Mouse (Mus musculus) limb, embryonic 12.5 days (tissue): ENCODE measurements around the gene Adam8. TPM values are rescaled to one million over a fixed set of nuclear protein-coding genes. Genes with fewer than 3 reads are reported as not detected.

Source experiments
- ATAC-seq: fragments of 200-750 bp; cut with Nextera tagmentation; 2 replicates; pipeline ENCODE4 v1.8.0; 2017; ENCODE audit warnings: low read depth, moderate TSS enrichment; ENCODE audit not compliant: insufficient number of reproducible peaks, insufficient read depth, low FRiP score, low TSS enrichment
- H3K27ac ChIP-seq: fragments of 300-500 bp; sonication (generic); 2 replicates; pipeline ENCODE4 v1.5.1; 2016; ENCODE audit warnings: mild to moderate bottlenecking, moderate library complexity
- H3K27me3 ChIP-seq: fragments of 300-500 bp; sonication (generic); 2 replicates; pipeline ENCODE4 v1.6.1; 2016; ENCODE audit warnings: mild to moderate bottlenecking, moderate library complexity
- H3K36me3 ChIP-seq: fragments of 300-500 bp; sonication (generic); 2 replicates; pipeline ENCODE4 v1.6.1; 2016; ENCODE audit warnings: mild to moderate bottlenecking, moderate library complexity
- H3K4me1 ChIP-seq: fragments of 300-500 bp; sonication (generic); replicated peaks from 2 replicates; pipeline ENCODE4 v1.6.1; 2016
- H3K4me2 ChIP-seq: fragments of 300-500 bp; sonication (generic); 2 replicates; pipeline ENCODE4 v1.6.1; 2016; ENCODE audit warnings: mild to moderate bottlenecking, moderate library complexity
- H3K4me3 ChIP-seq: fragments of 300-500 bp; sonication (generic); replicated peaks from 2 replicates; pipeline ENCODE4 v1.5.1; 2016; ENCODE audit warnings: mild to moderate bottlenecking
- H3K9ac ChIP-seq: fragments of 300-500 bp; sonication (generic); replicated peaks from 2 replicates; pipeline ENCODE4 v1.6.1; 2016; ENCODE audit warnings: mild to moderate bottlenecking, moderate library complexity
- H3K9me3 ChIP-seq: fragments of 300-500 bp; sonication (generic); 2 replicates; pipeline ENCODE4 v1.6.1; 2016; ENCODE audit warnings: mild to moderate bottlenecking, moderate library complexity
- WGBS: fragments of 180-500 bp; shearing (Covaris S2); methylation state at CpG from one replicate; pipeline ENCODE4 v1.1.7; 2016; 5-methylcytosine and 5-hydroxymethylcytosine counted together
- polyA plus RNA-seq: library from polyadenylated mRNA; unstranded; fragments of >200 nt; fragmentation: Nextera tagmentation; extraction: Ambion mirVana; gene quantifications from 2 replicates; pipeline ENCODE4 v1.2.1, GENCODE M21; 2016

The Adam8 gene
- polyA plus RNA-seq, 1 experiment from 2014 or later = 2.7 TPM

DNA sequence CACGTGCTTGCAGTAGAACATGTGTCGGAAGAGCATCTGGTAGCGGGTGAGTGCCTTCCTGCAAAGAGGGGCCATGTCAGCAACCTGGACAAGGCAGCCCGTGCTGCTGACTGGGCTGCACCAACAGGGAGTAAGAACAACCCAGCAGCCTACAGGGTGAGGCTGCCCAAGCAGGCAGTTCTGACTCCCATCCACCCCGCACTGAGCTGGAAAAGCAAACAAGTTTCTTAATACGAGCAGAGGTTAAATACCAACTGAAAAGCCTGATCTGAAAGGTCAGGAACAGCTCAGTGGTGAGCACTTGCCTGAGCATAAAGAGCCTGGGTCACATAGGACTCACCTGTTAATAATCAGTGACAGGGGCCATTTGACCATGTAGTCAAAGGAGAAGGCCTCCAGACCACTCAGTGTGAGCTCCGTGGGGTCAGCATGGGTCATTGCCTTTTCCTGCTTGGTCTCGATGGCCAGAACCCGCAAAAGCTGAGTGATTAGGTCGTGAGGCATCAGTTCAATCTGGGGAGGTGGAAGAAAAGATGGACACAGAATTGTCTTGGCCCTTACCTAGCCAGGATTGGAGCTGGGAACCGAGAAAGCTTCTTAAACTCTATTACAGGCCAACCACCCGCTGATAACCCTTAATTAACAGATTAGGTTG, 8.9 kb upstream of the Adam8 start:
- Histone ChIP-seq H3K4me1 (no peaks in the 10 kb centered on the region), H3K4me2 (no peak overlapping the region), H3K4me3 (no peak overlapping the region), H3K9ac (no peak overlapping the region), H3K27ac (no peak overlapping the region), H3K27me3 (no peaks in the 10 kb centered on the region), H3K9me3 (no peaks in the 10 kb centered on the region), H3K36me3 (peaks cover 98% of the 10 kb centered on the region)
- 64% methylated on average over 12 of the region's 12 CpGs for WGBS
- no peak for ATAC-seq

DNA sequence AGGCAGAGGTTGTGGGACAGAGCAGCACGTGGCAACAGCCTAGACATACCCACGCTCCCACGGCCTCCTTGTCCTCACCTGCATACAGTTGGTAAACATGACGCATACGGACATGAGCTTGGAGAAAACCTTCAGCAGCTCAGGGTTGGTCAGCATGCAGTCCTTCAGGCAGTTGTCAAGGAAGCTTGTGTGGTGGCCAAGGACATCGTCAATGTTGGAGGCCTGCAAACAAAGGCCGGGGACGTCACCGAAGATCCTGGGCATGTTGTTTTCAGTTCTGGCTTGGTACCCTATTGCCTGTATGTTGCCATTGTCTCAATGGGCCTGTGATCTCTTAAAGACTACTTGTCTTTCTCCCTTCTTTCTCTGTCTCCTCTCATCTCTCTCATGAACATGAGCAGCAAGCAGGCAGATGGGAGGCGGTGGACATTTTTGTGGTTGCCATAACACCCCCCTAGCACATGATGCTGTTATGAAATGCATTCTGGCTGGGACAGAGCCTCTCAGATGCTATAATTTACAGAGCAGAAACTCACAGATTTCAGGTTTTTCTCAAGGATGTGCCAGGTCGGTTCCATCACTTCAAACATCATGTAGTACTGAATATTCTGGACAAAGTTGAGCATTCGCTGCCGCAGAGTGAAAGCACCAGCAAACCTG, 6.5 kb upstream of the Adam8 start:
- Histone ChIP-seq H3K27me3 (no peaks in the 10 kb centered on the region), H3K9ac (no peak overlapping the region), H3K4me3 (no peak overlapping the region), H3K4me2 (no peak overlapping the region), H3K36me3 (peaks cover 94% of the 10 kb centered on the region), H3K9me3 (no peaks in the 10 kb centered on the region), H3K4me1 (no peaks in the 10 kb centered on the region), H3K27ac (no peak overlapping the region)
- no peak for ATAC-seq
- WGBS = 94% methylated on average over 13 of the region's 13 CpGs

DNA sequence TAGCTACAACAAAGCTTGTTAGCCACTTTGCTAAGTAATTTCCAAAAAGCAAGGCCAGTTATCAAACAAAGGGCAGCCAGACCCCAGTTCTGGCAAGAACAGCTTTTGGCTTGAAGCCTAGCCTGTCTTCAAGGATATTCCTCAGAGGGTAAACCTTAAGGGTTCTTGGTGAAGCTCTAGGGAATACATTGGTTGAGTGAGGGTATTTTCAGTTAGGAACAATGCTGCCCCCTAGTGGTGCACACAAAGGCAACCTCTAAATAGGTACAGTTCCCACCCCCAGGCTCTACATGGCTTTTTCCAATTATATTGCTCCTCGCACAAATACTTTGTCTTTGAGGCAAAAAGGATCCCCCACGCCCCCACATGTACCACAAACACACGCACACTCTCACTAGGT, 2.3 kb upstream of the Adam8 start:
- WGBS = 33% methylated on average over 3 of the region's 3 CpGs
- no peak overlapping the region for H3K4me3 ChIP-seq
- no peak overlapping the region for H3K9ac ChIP-seq
- H3K27me3 ChIP-seq = no peaks in the 10 kb centered on the region
- H3K4me1 ChIP-seq = no peaks in the 10 kb centered on the region
- H3K4me2 ChIP-seq = no peak overlapping the region
- H3K27ac ChIP-seq = no peak overlapping the region
- H3K36me3 ChIP-seq = peaks cover 59% of the 10 kb centered on the region
- no peak for ATAC-seq
- no peaks in the 10 kb centered on the region for H3K9me3 ChIP-seq

DNA sequence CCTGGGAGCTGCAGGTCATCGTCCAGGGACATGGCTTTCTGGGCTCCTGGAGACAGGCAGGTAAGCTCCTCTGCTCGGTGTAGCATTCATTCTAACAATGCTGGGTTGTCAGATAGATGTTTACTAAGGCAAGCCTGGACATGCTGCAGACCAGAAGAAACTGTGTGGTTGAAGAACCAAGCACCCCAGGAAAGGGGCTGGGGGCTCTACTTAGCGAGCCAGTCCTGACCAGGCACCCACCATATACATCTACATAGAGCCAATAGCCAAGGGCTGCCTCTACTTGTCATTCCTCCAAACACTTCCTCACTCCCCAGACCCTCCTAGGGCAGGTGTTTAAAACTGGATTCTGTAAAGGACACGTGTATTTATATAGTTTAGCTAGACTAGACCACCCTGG, 1.8 kb upstream of the Adam8 start:
- no peak for ATAC-seq
- 75% methylated on average over 4 of the region's 4 CpGs for WGBS
- no peaks in the 10 kb centered on the region for H3K9me3 ChIP-seq
- no peaks in the 10 kb centered on the region for H3K4me1 ChIP-seq
- no peak overlapping the region for H3K4me2 ChIP-seq
- H3K36me3 ChIP-seq = peaks cover 55% of the 10 kb centered on the region
- H3K9ac ChIP-seq = no peak overlapping the region
- H3K4me3 ChIP-seq = no peak overlapping the region
- H3K27me3 ChIP-seq = no peaks in the 10 kb centered on the region
- H3K27ac ChIP-seq = no peak overlapping the region

- Histone ChIP-seq H3K4me2 (no peak overlapping the region), H3K4me3 (no peak overlapping the region), H3K27ac (no peak overlapping the region), H3K27me3 (no peaks in the 10 kb centered on the region), H3K4me1 (no peaks in the 10 kb centered on the region), H3K9ac (no peak overlapping the region), H3K36me3 (peaks cover 48% of the 10 kb centered on the region), H3K9me3 (no peaks in the 10 kb centered on the region)
- no peak for ATAC-seq
- WGBS = 86% methylated on average over 6 of the region's 6 CpGs
Observed at GRCm38 (mm10) chr7:139993532-139993931, 1.2 kb upstream of the Adam8 start.

DNA sequence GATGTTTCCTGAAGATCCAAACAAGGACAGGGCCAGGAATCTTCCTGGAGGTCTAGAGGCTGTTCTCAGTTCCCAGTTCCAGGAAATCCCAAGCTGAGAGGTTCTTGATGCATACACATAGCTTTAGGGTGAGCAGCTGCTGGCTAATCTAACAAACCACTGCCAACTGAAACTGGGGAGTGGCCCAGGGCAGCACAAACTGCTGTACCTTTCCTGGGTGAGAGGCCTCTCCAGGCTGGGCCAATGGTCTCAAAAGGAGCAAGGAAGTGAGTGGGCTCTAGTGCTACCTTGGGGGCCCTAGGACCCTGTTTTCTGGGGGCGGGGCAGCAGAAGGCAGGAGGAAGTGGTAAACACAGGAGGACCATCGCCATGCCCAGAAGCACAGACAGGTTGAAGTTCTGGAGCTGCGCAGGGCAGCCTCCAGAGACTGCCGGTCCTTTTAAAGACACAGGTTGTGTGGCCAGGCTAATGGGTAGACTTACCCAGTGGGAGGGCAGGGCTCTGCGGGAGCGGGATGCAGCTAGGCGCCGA, 1.4 kb downstream of the Adam8 start:
- no peak overlapping the region for H3K27ac ChIP-seq
- H3K9me3 ChIP-seq = no peaks in the 10 kb centered on the region
- no peak for ATAC-seq

DNA sequence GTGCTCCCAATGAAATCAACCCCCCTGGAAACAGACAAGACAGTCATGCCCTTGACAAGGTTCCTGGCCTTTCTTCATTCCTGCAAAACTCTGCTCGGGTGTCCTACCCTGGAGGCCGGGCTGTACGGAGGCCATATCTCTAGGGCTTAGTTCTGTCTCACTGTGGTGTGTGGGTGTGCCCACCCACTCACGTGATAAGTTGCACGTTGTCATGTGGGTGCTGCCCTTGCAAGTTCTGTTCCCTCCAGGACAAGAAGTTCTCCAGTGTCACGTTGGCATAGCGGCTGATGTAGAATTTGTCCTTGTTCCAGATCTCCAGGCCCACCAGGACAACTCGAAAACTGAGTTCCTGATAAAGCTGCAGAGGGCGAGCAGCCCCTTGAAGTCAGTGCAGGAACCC, 4.1 kb downstream of the Adam8 start:
- no peak overlapping the region for H3K9ac ChIP-seq
- no peaks in the 10 kb centered on the region for H3K4me1 ChIP-seq
- H3K27me3 ChIP-seq = no peaks in the 10 kb centered on the region
- H3K36me3 ChIP-seq = 0 out of 2 replicates have a peak, but pooled peaks cover 3% of the 10 kb centered on the region
- 90% methylated on average over 9 of the region's 9 CpGs for WGBS
- H3K4me3 ChIP-seq = no peak overlapping the region
- H3K9me3 ChIP-seq = no peaks in the 10 kb centered on the region
- no peak overlapping the region for H3K27ac ChIP-seq
- no peak for ATAC-seq
- no peak overlapping the region for H3K4me2 ChIP-seq

More for the DNA sequence above, 1.4 kb downstream of the Adam8 start:
- H3K27me3 ChIP-seq = no peaks in the 10 kb centered on the region
- H3K9ac ChIP-seq = no peak overlapping the region
- 72% methylated on average over 8 of the region's 8 CpGs for WGBS
- H3K4me1 ChIP-seq = no peaks in the 10 kb centered on the region
- H3K4me3 ChIP-seq = no peak overlapping the region
- H3K4me2 ChIP-seq = no peak overlapping the region
- H3K36me3 ChIP-seq = peaks cover 25% of the 10 kb centered on the region

GRCm38 (mm10) chr7:139984505-139984904, 7.9 kb downstream of the Adam8 start:
- Histone ChIP-seq H3K4me3 (no peak overlapping the region), H3K4me2 (no peak overlapping the region), H3K36me3 (0 out of 2 replicates have a peak, but pooled peaks cover 3% of the 10 kb centered on the region), H3K27ac (no peak overlapping the region), H3K27me3 (no peaks in the 10 kb centered on the region), H3K9me3 (no peaks in the 10 kb centered on the region), H3K4me1 (no peaks in the 10 kb centered on the region), H3K9ac (no peak overlapping the region)
- 92% methylated on average over 11 of the region's 11 CpGs for WGBS
- ATAC-seq = no peak

DNA sequence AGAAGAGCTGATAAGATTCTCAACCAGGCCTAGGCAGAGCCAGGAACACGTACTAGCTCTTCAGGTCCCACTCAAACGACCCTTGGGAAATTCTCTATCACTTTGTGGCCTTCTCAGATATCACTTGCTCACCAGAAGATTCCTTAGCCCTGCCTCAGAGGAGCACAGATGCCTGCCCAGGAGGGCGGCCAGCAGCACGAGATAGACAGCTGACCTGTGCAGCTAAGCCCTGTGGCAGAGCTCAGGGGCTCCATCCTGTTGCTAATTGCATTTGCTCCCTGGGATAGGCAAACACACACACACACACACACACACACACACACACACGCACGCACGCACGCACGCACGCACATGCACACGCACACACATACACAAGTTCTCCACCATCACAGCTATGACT, 10.3 kb downstream of the Adam8 start:
- no peak for ATAC-seq
- H3K9me3 ChIP-seq = no peaks in the 10 kb centered on the region
- no peaks in the 10 kb centered on the region for H3K27me3 ChIP-seq
- H3K9ac ChIP-seq = no peak overlapping the region
- H3K36me3 ChIP-seq = 0 out of 2 replicates have a peak, but pooled peaks cover 3% of the 10 kb centered on the region
- no peak overlapping the region for H3K4me3 ChIP-seq
- peaks cover 4% of the 10 kb centered on the region; the same call in 1 of the 2 replicates for H3K4me1 ChIP-seq
- H3K4me2 ChIP-seq = no peak overlapping the region
- 87% methylated on average over 11 of the region's 11 CpGs for WGBS
- no peak overlapping the region for H3K27ac ChIP-seq

GRCm38 (mm10) chr7:139980778-139981177, 11.6 kb downstream of the Adam8 start:
- WGBS = 48% methylated on average over 3 of the region's 3 CpGs
- Histone ChIP-seq H3K4me2 (no peak overlapping the region), H3K4me1 (peaks cover 4% of the 10 kb centered on the region; the same call in 1 of the 2 replicates), H3K9ac (no peak overlapping the region), H3K4me3 (no peak overlapping the region), H3K36me3 (no peaks in the 10 kb centered on the region), H3K27ac (no peak overlapping the region), H3K9me3 (no peaks in the 10 kb centered on the region), H3K27me3 (no peaks in the 10 kb centered on the region)
- ATAC-seq = no peak

GRCm38 (mm10) chr7:139979011-139979719, 13.2 kb downstream of the Adam8 start:
- 47% methylated on average over 13 of the region's 13 CpGs for WGBS

More at GRCm38 (mm10) chr7:139979011-139979719, 13.2 kb downstream of the Adam8 start:
- H3K27ac ChIP-seq = no peak overlapping the region
- no peaks in the 10 kb centered on the region for H3K27me3 ChIP-seq
- H3K9ac ChIP-seq = peak overlapping the region; percentile 44; the same call in 1 of the 2 replicates
- H3K9me3 ChIP-seq = no peaks in the 10 kb centered on the region
- peak; percentile 54; the same call in 1 of the 2 replicates for ATAC-seq
- H3K4me3 ChIP-seq = peak overlapping the region; percentile 49
- peaks cover 4% of the 10 kb centered on the region; the same call in 1 of the 2 replicates for H3K4me1 ChIP-seq
- H3K4me2 ChIP-seq = peak overlapping the region; percentile 64
- no peaks in the 10 kb centered on the region for H3K36me3 ChIP-seq
